Mouse (Mus musculus) adrenal gland, postnatal 14 days (tissue): Measurements from ENCODE around the gene Col9a2. TPM values are rescaled to one million over a fixed set of nuclear protein-coding genes. Genes with fewer than 3 reads are reported as not detected.
A peak's percentile ranks its signal among the peaks of the same experiment; 100 is the strongest.
"Not testable (repeated sequence)": the region's sequence is repeated elsewhere in the genome, so short reads cannot be mapped to it uniquely, and the experiment has no call there.

ENCODE experiments used
- DNase-seq: peaks from one replicate; pipeline ENCODE4 v3.0.0; 2021; ENCODE audit warnings: mixed read lengths
- total RNA-seq: library from RNA; stranded (reverse); gene quantifications from 2 replicates; pipeline ENCODE4 v1.2.3, GENCODE M21; 2021

Gene Col9a2
- total RNA-seq, 1 experiment from 2014 or later, result 1.0 TPM

DNA sequence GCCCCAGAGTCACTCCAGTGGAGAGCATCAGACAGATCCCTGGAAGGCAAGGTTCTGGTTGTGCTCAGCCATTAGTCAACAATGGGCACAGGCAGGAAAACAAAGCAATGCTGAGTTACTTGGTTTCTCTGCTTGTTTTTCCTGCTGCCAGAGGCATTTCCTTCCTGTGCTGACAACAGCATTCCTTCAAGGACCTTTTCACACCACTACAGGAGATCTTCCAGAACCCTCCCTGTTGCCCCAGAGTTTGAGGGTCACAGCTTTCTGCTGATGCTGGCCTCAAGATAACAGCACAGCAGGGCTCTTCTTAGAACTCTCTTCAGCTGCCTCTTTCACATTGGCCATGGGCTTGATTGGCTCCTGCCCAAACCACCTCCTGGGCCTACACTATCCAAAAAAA is 17.3 kb upstream of the Col9a2 start:
- peak; percentile 30 for DNase-seq

DNA sequence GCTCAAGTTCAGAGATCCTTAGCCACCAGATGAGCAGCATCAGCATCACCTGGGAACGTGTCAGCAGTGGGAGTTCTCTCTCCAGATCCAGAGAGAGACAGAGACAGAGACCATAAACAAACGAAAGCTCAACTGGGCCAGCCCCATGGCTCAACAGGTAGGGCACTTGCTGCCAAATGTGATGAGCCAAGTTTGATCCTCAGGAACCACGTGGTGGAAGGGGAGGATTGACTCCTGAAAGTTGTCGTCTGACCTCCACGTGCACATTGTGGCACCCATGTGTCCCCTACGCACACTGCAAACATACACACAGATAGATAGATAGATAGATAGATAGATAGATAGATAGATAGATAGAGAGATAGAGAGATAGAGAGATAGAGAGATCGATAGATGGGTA is 15.7 kb upstream of the Col9a2 start:
- no peak for DNase-seq

DNA sequence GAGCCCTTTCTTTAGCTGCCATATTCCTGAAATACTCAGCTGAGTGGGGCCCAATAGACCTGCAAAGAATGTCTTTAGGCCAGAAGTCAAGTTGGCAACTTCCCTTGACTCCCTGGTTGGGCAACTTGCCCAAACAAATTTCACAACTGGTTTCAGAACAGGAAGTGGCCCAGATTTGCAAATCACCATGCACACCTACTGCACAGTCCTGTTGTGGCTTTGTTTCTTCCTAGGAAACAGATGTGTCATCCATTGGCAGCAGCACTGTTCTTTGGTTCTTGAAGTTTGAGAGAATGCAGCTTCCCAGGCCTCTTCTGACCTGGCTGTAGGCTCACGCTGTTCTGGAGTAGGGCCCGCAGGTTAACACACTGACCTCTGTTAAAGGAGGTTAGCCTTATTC is 15.2 kb upstream of the Col9a2 start:
- peak; percentile 77 for DNase-seq

DNA sequence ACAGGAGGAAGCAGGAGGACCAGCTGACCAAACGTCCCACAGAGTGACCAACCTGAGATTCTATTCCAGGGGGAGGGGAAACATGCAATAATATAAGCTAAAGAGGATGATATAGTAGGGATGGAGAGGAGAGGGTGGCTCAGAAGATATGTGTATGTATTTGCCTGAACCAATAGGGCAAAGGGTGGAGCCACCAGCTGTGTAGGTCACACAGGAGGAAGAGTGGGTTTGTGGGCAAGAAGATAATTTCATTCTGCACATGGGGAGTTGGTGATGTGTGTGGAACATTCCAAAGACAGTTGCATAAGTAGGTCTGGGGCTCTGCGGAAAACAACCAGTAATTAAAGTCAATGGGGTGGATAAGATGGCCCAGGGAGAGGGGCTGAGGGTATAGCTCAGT is 13.5 kb upstream of the Col9a2 start:
- no peak for DNase-seq

DNA sequence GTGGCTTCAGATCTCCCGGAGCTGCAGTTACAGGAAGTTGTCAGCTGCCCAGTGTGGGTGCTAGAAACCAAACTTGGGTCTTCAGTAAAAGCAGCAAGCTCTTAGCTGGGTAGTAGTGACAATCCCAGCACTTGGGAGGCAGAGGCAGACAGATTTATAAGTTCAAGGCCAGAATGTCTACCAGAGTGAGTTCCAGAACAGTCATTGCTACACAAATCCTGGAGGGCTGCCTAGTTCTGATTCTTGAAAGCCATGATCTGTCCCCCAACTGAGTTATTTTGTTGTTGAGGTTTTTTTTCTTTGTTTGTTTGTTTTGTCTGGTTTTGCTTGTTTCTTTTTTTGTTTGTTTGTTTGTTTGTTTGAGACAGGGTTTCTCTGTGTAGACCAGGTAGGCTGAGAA is 11.0 kb upstream of the Col9a2 start:
- DNase-seq, result peak; percentile 30

DNA sequence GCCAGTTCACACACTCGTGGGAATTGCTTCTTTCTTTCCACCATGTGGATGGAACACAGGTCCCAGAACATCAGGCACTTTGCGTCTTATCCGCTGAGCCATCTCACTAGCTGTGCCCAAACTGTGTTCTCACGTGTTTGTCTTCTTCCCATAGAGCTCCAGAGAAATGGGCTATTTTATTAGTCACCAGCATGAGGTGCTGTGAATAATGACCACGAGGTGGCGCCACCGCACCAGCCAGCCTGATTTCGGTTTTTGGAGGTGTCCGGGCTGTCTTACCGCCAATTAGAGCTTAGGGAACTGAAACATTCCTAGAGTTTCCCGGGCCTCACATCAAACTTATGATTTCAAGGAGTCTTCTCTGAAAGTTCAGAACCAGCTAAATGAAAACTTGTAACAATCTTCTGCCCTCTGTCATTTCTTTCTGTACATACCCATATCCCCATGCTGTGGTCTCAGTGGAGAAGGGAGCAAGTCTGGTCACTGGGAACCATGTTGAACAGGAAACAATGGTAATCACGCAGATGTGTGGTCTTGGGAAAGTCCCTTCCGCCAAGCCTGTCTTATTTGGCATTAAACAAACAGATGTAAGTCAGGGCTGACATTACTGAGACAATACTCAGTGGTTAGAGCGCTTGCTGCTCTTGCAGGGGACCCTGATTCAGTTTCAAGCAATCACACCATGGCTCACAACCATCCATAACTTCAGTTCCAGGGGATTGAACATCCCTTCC is 10.4 kb upstream of the Col9a2 start:
- DNase-seq, result peak; percentile 77

DNA sequence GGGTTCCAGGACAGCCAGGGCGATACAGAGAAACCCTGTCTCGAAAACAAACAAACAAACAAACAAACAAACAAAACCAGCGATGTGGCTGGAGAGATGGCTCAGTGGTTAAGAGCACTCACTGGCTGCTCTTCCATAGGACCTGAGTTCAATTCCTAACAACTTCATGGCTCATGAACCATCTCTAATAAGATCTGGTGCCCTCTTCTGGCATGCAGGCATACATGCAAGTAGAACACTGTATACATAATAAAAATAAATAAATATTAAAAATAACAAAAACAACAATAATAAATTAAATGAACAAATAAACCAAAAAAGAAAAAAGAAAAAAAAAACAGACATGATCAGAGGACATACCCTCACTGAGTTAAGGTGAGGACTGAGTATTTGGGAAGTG is 9.6 kb upstream of the Col9a2 start:
- DNase-seq, result no peak

DNA sequence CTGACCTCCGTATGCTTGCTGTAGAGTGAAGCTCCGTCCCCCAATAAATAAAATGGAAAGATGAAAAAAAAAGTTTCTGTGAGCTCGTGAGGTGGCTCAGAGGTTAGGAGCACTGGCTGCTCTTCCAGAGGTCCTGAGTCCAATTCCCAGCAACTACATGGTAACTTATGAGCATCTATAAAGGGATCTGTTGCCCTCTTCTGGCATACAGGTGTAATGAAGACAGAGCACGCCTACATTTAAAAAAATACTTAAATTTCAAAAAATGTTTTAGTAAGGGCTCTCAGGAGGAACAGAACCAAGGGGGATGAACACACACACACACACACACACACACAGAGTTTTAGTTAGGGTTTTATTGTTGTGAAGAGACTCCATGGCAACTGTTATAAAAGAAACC is 7.7 kb upstream of the Col9a2 start:
- no peak for DNase-seq

DNA sequence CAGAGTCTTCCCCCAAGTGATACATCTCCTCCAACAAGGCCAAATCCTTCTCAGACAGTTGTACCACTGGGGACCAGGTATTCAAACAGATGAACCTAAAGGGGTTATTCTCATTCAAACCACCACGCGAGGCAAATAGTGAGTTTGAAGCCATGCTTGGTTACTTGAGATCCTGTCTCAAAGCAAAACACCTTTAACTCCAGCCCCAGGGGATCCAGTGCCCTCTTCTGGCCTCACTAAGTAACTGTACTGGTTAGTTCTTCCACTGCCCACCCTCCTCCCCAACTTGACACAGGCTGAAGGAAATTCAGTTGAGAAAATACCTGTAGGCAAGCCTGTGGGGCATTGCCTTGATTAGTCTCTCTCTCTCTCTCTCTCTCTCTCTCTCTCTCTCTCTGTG is 6.2 kb upstream of the Col9a2 start:
- no peak for DNase-seq

DNA sequence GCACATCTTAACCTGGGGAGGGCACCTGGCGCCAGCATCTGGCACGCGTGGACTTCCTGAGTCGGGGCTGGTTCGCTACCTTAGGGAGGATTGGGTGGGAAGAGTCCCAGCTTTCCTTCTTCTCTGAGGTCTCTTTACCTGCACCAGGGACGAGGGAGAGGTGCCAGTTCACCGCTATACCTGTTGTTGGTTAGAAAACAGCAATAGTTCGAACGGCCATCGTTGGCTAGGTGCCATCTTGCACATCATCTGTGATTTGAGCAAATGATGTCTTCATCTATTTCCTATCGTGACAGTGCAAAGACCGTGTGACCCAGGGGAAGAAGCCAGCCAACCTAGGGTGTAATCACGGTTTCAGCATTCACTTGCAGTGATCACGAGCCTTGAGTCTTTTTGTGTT is 1.1 kb downstream of the Col9a2 start:
- no peak for DNase-seq

DNA sequence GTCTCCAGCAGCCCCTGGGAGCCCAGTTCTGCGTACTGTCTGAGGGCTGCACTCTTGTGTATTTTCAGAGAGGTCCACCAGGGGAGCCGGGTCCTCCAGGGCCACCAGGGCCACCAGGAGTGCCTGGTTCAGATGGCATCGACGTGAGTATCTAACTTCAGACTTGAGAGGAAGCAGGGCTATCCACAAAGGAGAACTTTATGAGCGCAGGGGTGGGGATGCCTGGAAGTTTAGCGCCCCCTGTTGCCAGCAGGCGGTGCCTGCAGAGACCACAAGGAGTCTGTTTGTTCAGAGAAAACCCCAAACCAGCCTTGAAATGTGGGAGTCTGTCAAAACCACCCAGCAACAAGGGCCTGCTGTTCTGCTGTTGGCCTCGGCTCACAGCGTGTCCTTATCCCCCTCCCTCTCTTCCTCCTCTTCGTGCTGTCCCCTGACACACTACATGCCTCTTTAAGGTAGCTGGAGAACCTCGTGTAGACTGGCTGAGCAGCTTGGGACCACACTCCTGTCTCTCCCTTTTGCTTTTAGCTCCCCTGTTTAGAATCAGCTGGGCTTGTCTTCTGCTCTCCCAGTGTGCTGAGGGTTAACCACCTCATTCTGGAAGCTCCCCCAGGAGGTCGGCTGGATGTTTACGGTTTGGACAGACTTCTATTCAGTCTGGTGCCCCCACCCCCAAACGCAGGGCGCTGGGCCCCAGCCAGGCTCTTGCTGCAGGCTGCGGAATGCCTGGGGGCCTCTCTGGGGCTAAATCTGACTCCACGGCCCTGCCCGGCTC is 1.9 kb downstream of the Col9a2 start:
- DNase-seq, result peak; percentile 76

DNA sequence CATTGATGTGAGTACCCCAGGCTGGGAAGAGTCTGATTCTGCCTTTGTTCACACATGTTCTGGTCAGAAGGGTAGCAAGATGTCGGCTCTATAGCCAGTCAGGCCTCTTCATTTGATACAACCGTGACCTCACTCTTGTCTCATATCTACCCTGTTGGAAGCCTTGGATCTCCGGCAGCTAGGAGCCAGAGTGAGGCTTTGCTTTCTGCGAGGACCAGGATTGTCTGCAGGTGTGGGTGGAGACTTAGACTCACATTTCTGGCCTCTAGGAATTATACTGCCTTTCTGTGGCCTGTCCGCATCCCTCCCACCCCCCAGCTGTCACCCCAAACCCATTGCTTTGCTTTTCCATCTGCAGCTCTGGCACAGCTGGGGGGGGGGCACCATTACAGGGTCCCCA is 3.3 kb downstream of the Col9a2 start:
- DNase-seq, result no peak

DNA sequence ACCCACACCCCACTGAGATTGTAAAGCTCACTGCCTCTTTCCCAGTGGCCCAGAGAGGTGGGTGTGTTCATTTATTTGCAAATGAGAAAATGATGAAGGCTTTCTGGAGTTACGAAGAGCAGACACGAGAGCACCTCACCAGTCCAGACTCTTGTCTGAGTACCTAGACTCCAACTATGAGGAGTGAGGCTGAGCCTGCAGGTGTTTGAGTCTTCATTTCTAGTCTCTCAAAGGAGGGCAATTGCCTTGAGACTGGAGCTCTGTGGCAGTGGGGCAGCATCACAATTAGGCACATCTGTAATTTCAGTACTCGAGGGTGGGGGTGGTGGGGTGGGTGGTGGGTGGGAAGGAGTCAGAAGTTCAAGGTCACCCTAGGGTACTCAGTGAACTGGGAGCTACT is 3.8 kb downstream of the Col9a2 start:
- no peak for DNase-seq

DNA sequence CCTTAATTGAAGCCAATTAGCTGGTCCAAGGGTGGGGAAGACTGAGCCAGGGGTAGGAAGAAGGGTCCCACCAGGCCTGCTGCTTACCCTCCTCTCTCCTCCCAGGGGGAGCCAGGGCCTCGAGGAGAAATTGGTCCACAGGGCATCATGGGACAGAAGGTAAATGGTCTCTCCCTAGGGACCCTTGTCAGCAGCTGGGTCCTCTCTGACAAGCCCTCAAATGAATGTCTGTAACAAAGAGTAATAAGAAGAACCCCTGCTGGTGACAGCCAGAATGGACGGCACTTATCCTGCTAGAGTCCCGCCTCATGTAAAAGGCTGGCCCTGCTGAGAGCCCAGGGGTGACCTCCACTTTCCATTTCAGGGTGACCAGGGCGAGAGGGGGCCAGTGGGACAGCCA is 12.7 kb downstream of the Col9a2 start:
- no peak for DNase-seq

DNA sequence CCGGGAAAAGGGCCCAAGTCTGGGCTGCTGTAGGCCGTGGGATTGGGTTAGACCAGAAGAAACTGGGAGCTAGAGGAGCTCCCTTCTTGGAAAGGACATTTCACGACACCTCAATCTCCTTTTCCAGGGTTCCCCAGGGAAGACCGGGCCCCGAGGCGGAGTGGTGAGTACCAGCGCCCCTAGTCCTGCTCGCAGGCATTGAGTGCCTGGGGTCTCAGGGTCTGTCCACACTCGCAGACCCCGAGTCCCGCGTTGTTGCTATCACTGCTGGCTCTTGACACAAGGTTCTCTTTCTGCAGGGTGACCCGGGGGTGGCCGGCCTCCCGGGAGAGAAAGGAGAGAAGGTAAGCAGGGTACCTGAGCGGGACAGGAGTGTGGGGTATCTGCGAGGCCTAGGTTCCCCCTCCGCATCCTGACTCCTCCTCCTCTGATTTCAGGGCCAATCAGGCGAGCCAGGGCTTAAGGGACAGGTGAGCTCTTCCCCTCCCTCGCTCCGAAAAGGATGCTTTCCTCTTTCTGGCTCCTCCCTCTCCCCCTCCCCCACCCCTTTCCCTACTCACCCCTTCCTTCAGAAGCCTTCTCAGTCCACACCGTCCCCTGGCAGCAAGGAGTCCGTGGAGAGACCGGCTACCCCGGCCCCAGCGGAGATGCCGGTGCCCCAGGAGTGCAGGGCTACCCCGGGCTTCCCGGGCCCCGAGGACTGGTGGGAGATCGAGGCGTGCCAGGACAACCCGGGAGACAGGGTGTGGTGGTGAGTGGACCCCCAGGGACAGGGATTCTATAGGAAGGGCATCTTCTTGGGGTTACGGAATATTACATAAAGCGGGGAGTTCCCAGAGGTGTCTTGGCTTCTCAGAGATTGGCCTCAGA is 13.5 kb downstream of the Col9a2 start:
- no peak for DNase-seq

DNA sequence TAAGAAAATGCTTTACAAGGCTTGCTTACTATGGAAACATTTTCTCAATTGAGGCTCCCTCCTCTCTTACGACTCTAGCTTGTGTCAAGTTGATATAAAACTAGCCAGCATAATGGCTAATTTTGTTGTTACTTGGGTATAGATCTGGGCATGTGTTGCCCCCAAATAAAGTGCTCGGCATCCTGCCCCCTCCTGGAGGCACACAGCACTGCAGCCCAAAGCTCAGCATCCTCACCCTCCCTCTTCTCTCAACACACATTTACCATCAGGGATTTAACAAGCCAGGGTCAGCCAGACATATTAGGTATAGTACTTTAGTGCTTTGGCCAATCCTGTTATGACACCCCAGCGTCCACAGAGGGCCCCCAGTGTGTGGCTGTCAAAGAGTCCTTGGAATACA is 17.2 kb downstream of the Col9a2 start:
- DNase-seq, result no peak

DNA sequence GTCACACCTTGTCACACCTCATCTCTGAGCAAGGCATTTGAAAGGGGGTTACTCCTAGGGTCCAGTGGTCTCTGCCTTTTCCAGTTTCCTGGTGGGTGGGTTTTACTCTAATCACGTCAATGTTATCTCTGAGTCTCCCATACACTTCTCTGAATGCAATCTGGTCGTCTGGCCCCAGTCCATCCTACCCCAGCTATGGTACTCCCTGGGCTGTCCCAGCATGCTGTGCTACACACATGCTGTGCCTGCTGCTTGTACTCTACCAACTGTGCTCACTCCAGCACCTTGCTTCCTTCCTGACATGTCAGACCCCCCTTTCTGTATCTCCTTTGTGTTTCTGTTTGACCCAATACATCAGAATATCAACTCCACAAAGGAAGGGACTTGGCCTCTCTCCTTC is 17.8 kb downstream of the Col9a2 start:
- no peak for DNase-seq

DNA sequence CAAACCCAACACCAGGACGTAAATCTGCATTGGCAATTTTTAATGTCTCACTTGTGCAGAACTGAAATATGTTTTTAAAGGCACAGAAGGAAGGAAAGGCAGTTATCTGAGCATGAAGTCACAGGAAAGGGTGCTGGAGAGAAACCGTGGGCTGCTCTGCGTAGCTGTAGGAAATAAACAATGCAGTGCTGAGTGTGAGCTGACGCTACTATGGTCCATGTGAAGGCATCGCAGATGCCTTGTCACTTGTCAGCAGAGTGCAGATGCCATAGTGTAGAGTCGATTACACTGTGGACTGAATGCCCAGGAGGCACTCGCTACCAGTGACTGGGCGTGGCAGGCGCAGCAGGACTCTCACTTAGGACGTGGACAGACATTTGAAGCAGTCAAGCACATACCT is 20.0 kb downstream of the Col9a2 start:
- DNase-seq, result not testable (repeated sequence)

DNA sequence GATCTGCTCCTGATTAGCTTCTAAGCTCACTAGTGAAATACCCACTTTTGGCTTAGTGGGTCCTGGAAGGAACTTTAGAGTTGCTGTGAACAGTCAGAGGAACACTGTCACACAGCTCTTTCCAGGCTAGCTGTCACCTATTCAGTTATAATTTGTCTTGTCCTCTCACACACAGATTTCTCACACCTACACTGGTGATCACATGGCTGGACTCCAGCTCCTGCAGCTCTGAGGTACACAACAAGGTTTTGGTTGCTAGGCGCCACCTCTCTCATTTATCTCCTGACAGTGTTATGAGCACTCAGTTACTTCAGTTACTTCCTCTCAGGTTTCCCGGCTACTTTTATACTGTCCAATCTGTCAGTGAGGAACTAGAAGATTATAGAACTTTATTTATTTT is 26.2 kb downstream of the Col9a2 start:
- DNase-seq, result no peak

DNA sequence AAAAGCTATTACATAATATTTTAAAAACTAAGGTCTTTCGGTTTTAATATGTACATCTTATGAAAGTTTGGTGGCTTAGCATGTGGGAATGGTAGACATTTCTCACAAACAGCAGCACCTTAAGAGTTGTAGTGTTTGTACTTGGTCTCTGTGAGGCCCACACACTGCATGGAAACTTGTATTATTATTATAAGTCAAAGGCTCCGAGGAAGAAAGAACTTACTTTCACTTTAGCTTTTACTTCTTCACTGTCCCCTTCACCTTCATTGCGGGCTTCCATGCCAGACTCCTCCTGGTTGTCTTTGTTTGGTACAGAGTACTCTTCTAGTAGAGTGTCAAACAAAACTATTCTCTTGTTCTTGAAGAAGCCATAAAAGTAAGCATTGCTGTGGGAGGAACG is 35.1 kb downstream of the Col9a2 start:
- DNase-seq, result no peak

DNA sequence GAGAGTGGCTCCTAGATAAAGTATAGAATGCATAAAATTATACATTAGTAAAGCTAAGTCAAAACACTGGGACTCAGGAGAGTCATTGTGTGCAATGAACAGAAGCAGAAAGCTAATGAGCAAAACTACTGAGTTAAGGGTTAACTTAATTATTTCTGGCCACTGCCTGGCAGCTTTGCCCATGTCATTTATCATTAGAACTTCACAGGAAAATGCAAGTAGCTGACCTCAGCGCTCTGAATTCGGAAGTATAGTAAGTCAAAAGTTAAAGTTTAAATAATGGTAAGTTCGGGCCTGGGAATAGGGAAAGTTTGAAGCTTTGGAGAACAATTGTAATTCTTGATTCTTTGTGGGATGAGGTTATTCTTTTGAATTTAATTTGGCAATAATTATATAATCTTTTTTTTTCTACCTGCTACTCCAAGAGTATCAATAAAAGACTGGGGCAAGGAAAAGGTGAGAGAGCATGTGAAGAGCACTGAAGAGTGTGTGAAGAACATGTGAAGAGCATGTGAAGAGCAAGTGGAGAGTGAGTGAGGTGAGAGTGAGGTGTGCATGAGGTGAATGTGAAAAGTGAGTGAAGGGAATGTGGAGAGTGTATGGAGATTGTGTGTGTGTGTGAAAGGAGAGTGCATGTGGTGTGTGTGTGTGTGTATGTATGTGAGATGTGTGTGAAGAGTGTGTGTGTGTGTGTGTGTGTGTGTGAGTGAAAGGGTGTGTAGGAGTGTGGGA is 38.9 kb downstream of the Col9a2 start:
- DNase-seq, result no peak

DNA sequence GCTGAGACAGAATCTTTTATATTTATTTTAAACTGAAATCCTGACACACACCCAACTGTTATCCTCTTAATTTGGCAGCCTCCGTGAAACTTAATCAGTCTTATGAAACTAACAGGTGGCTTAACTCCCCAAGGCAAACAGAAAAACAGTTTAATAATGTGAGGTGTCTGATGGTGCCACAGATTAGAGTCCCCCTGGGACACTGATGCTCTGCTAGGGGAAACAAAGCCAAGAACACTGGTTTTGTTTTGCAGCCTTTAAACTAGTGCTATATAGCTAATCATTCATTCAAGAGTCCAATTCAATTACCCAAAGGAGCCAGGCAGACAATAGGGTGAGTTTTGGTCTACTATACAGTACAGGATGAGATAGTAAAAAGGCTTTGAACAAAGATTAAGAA is 41.2 kb downstream of the Col9a2 start:
- DNase-seq, result no peak
